Mouse (Mus musculus) spleen, adult 10 weeks (tissue): ENCODE data around the gene Adgrg6. TPM values are rescaled to one million over a fixed set of nuclear protein-coding genes. Genes with fewer than 3 reads are reported as not detected.

ENCODE experiments used
- polyA plus RNA-seq: library from polyadenylated mRNA; stranded (reverse); fragments of 350-450 nt; fragmentation: Illumina TruSeq; extraction: RNeasy Lipid Tissue Mini Kit (QIAGEN cat#74804); gene quantifications from one replicate; pipeline ENCODE4 v1.2.3, GENCODE M21; 2015; ENCODE audit warnings: low replicate concordance; ENCODE audit not compliant: insufficient read depth

The Adgrg6 gene
- polyA plus RNA-seq: 11.6 TPM

GRCm38 (mm10) chr10:14544941-14545717 is at the start of gene Adgrg6:
TSS of gene Adgrg6 (minus strand) at chr10:14545659.

Other genes starting within 250 kb of the Adgrg6 start
- gene Vta1, start 159.9 kb upstream of the Adgrg6 start, polyA plus RNA-seq: 68.4 TPM
- gene Nmbr, start 159.9 kb upstream of the Adgrg6 start, polyA plus RNA-seq: not detected
- gene Gje1, start 172.6 kb upstream of the Adgrg6 start, polyA plus RNA-seq: not detected